Mouse (Mus musculus): ENCODE measurements around the gene Rpl7a. TPM values are rescaled to one million over a fixed set of nuclear protein-coding genes. Genes with fewer than 3 reads are reported as not detected.
"Not testable (repeated sequence)": the region's sequence is repeated elsewhere in the genome, so short reads cannot be mapped to it uniquely, and the experiment has no call there.

Rpl7a gene
- total RNA-seq (2021) = 100 to 1,000 TPM; 223 to 256 TPM

DNA sequence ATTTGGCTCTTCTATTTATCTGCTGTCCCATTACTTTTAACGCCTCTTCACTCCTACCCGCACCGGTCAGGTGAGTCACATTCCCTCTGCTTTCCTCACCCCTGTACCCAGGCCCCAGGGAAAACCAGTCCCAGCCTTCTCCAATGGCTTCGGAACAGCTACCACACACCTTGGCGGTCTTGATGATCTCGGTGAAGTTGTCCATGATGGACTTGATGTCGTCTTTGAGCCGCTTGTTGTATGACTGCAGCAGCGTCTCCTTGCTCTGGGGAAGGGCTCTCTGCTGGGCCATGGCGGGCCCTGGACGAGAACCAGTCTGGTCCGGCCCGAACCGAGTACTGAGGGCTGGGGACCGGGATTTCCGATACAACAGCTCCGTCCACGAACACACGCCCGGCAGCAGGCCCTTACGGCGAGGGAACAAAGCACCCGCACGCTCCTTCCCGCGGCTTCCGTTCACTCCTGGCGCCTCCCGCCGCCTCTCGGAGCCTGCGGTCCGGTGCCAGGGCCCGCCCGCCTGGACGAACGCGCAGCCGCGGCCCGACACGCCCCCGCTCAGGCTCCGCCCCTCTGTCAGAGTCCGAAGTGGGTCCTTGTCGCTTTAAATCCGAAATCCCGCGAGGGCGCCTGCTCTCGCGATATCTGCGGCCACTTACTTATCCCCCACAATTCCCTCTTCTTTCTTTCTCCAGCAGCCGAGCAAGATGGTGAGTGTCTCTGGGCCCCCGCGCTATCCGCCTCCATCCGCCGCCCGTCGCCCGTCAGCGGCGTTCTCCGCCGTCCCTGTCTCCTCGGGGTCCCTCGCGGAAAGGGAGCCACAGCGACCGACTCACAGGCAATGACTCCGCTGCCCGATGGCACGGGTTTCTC lies at the start of gene Rpl7a, which contains the start of gene Med22:
TSS of gene Rpl7a (plus strand) at position 641 of the 870 bp plus-strand sequence.
TSS of gene Med22 (minus strand) at position 554 of the 870 bp plus-strand sequence.
- intact Hi-C loops (cut with DNase I) = loop anchor here (10.0 kb wide), 1 partner anchor 466 kb away; the partner anchor contains the start of gene Sec16a
- peak; percentile 100 for DNase-seq (ENCODE audit: low spot score in 2 of 2)

DNA sequence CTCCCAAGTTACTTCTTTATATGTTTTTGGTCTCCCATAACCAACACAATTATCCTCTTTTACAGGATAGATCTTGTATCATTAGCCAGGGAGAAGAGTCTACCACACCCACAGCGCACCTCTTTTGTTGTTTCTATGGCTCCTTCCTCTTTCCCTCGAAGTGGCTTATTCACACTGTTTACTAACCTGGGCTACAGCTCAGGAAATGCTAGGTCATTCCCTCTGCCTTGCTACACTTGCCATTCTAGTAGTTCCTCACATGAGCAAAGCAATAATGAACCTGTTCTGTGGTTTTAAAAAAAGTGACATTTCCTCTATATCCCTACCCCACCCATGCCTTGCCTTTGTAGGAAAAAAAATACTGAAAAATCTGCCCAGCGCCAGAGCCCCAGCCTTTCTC lies 47.7 kb upstream of the Rpl7a start:
- intact Hi-C loops (cut with DNase I) = no loop called here
- no peak for DNase-seq (ENCODE audit: low spot score in 2 of 2)

DNA sequence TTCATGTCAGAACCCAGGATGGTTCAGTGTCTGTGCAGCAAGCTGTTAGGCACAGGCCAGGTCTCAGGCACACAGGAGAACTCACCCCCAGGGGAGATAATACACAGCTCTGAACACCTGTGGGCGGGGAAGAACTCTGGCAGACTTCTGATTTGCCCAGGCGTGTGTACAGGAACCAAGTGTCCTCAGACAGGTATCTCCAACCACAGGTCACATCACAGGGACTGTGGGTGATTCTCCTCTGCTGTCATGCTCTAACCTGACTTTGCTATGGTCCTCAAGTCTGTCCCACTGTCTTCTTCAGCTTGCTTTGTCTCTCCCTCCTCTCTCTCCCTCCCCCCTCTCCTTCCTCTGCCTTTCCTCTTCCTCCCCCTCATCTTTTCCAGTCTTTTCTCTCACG lies 45.7 kb upstream of the Rpl7a start, which contains the start of gene Abo:
TSS of gene Abo (minus strand) at position 101 of the 400 bp plus-strand sequence.
- DNase-seq (ENCODE audit: low spot score in 2 of 2) = no peak
- intact Hi-C loops (cut with DNase I) = no loop called here

DNA sequence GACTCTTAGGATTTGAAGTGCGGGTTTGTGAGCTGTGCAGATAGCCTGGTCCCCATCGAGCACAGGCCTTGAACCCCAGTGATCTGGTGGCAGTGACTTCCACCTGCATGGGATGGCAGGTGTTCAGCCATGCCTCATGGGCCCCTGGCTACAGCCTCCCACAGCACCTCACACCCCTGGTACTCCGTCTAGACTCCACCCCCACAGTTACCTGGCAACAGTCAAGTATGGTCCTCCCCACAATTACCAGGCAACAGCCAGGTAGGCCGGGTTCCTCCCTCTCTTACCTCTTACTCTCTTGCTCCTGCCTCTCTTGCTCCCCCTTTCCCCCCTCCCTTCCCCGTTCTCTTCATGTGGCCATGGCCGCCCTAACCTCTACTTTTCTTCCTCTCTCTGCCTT lies 39.9 kb upstream of the Rpl7a start:
- DNase-seq (ENCODE audit: low spot score in 2 of 2) = no peak
- intact Hi-C loops (cut with DNase I) = no loop called here

DNA sequence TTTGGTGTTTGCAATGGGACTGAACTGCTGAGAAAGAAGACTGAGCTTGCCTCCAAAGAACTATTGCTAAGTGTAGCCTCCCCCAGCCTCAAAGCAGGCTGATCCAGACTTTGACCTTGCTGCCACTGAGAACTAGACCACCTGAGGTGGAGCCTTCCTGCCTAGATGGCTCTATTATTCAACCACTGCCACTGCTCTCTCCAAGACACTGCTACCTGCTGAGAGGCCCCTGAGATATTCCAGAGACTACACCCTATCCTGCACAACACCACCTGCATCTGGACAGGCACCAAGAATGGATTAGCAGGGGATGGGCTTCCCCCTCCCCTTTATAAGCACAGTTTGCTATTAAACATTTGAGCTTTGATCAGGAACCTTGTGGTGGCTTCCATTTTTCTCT lies 32.0 kb upstream of the Rpl7a start:
- no peak for DNase-seq (ENCODE audit: low spot score in 2 of 2)
- intact Hi-C loops (cut with DNase I) = no loop called here

DNA sequence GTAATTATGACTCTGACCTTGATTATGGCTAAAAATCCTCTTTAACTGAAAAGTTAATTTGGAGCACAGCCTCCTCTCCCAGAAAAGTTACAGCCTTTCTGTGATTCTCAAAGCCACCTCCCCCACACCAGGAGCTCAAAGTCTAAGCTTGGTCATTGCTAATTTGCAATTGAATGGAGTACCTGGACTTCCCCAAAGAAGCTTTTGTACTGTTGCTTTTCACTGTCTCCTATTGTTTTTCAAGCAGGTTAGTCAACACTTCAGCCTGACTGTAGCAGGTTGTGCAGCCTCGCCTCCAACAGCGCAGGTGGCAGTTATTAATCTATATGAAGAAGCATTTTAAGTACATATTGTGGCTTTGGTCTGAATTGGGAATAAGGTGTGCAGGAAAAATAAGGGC lies 25.0 kb upstream of the Rpl7a start:
- intact Hi-C loops (cut with DNase I); DNase-seq (ENCODE audit: low spot score in 2 of 2): not testable (repeated sequence)

DNA sequence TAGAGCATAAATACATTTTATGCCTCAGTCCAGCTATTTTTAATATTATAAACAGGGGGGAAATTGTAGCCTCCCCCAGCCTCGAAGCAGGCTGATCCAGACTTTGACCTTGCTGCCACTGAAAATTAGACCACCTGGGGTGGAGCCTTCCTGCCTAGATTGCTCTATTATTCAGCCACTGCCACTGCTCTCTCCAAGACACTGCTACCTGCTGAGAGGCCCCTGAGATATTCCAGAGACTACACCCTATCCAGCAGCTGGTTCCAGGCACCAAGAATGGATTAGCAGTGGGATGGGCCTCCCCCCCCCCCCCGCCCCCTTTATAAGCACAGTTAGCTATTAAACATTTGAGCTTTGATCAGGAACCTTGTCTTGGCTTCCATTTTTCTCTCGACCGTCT lies 24.4 kb upstream of the Rpl7a start:
- intact Hi-C loops (cut with DNase I); DNase-seq (ENCODE audit: low spot score in 2 of 2): not testable (repeated sequence)

DNA sequence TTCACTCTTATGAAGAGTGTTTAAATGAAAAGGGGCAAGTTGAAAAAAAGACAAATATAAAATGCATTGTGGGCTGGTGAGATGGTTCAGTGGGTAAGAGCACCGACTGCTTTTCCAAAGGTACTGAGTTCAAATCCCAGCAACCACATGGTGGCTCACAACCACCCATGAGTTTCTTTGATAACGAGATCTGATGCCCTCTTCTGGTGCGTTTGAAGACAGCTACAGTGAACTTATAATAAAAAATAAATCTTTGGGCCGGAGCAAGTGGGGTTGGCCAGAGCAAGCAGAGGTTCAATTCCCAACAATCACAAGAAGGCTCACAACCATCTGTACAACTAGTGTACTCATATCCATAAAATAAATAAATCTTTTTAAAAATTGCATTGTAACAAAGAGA lies 14.7 kb upstream of the Rpl7a start:
- intact Hi-C loops (cut with DNase I) = no loop called here
- no peak for DNase-seq (ENCODE audit: low spot score in 2 of 2)

DNA sequence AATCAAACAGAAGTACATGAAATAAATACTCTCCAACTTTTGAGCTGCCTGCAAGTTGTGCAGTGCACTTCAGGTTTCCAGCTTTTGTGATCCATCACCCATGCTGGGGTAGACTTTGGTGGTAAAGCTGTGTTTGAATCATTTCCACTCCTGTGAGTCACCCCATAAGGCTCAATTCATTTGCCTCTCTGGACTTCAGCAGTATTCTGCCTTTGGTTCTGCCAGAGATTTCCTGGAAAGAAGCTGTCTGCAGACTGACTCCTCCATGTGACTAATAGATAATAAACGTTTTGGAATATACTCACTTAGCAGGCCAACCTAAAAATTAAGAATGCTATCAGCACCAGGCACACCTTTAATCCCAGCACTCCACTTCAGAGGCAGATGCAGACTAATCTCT lies 9.8 kb upstream of the Rpl7a start:
- intact Hi-C loops (cut with DNase I) = loop anchor here (5.0 kb wide), 1 partner anchor 258 kb away; no protein-coding TSS in a partner anchor
- DNase-seq (ENCODE audit: low spot score in 2 of 2) = no peak

DNA sequence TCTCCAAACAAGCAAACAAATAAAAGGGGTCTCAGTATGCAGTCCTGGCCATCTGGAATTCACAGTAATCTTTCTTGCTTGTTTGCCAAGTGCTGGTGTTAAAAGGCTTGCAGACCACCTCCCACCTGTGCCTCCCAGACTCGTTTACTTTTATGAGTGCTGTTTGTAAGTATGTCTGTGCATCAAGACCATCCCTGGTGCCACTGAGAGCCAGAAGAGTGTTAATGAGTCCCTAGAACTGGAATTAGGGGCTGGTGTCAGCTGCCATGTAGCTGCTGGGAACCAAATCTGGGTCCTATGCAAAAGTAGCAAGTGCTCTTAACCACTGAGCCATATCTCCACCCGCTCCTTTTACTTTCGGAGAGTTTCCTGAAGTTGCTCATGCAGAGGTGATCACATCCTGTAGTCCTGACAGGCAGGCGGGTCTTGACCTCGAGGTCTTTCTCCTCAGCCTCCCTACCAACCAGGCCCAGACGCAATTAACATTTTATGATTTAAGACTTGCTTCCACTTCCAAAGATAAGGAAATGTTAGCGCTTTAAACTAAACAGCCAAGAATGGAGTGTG lies 8.6 kb upstream of the Rpl7a start:
- intact Hi-C loops (cut with DNase I) = loop anchor here (1.0 to 5.0 kb wide), 2 partner anchors 62 to 260 kb away; partner anchors contain the start of gene Rexo4
- no peak for DNase-seq (ENCODE audit: low spot score in 2 of 2)

DNA sequence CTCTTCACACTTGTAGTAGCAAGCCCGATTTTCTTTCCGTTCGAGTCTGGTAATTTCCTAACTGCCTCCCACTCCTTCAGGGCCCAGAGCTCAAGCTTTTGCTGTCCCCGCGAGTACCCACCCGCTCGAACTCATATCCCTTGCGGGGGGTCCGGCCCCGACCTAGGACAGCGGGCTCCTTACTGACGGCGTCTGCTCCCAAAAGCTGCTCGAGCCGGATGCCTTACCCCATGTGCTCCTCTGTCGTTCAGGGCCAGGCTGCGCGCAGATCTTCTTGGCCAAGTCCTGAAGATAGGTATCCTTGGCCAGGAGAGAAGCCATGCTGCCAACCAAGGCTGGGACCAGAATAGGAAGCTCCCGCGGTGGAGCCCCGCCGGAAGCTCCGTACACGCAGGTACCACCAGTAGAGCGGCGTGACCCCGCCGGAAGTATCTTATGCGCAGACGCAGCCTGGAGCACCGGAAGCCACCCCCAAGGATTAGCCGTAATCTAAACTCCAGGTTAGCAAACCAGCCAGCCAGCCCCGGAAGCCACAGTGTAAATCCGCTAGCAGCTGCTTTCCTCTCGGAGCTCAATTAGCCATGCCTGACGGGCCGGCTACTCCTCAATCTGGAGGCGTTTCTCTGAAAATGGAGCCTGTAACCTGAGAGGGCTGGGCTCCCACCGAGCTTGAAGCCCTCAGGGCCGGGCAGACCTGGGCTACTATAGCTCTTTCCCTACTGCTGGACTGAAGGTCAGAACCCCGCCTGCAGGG lies 7.9 kb upstream of the Rpl7a start, which contains the start of gene Surf6:
TSS of gene Surf6 (minus strand) at position 413 of the 754 bp plus-strand sequence.
- DNase-seq (ENCODE audit: low spot score in 2 of 2) = peak; percentile 96 to 98
- intact Hi-C loops (cut with DNase I) = loop anchor here (1.0 to 5.0 kb wide), 2 partner anchors 62 to 260 kb away; partner anchors contain the start of gene Rexo4

DNA sequence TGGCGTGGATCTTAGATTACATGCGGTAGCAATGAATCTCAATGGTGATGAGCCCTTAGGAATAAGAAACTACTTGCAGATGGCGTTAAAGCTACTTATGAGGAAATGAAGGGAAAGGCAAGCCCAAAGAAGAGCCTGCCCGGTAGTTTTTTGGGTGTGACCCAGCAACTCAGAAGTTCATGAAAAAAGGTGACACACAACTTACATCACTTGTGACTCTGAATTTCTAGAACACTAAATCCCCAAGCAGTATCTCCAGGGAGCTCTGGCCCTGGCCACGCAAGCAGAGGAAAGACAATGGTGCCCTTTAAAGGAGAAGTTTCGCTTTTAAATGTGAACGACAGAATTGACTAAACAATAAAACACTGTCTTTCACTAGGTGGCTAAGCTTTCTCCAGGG lies 7.3 kb upstream of the Rpl7a start:
- no peak for DNase-seq (ENCODE audit: low spot score in 2 of 2)
- intact Hi-C loops (cut with DNase I) = loop anchor here (5.0 kb wide), 1 partner anchor 261 kb away; no protein-coding TSS in a partner anchor

DNA sequence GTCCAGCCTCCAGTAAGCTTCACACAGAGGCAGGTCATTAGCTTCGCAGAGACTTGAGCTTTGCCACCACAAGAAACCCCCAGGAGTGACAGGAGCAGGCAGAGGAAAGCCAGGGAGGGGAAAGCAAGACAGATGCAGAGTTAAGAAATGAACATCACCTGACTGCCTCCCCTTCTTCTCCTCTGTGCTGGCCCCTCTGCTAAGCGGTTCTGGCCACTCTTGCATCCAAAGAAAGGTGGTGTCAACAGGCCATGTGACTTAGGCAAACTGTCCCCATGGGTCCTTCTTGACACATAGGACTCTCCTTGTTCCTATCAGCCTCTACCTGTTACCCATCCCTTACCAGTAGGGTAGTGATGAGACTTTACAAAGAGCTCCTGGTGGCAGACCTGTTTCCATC lies 4.6 kb upstream of the Rpl7a start:
- no peak for DNase-seq (ENCODE audit: low spot score in 2 of 2)
- intact Hi-C loops (cut with DNase I) = no loop called here

DNA sequence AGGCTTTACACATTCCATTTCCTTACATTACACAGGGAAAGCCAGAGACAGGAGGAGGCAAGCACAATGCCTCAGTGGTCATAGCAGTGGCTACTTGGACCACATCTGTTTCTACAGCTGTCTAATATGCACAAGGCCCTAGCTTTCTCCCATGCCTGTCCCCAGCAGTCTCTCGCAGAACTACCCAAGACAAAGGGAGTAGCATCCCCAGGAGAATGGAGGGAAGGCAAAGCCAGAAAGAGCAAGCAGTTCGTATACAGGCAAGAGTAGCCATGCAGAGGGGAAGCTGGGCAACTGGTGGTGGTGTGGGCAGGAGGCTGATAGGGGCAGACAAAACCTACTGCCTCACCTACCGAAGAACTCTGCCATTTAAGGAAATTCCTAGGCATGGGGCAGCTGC lies 4.1 kb upstream of the Rpl7a start:
- intact Hi-C loops (cut with DNase I) = no loop called here
- no peak for DNase-seq (ENCODE audit: low spot score in 2 of 2)

DNA sequence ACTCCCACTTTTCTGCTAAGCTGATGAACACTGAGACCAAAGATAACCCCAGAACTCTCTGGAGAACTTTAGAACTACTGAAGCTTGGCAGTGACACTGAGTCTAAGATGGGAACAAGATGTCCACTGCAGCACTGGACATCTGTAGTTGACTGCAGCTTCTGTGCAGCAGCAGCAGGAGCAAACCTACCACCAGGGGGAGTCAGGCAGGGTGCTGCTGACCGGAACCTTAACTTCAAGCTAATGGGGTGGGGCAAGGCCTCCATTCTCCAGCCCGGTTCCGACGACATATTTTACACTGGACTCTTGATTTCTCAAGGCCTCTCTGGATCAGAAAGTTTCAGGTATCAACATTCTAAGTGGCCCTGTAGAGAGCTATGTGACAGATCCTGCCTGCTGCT lies 3.5 kb upstream of the Rpl7a start:
- DNase-seq (ENCODE audit: low spot score in 2 of 2) = no peak
- intact Hi-C loops (cut with DNase I) = no loop called here

DNA sequence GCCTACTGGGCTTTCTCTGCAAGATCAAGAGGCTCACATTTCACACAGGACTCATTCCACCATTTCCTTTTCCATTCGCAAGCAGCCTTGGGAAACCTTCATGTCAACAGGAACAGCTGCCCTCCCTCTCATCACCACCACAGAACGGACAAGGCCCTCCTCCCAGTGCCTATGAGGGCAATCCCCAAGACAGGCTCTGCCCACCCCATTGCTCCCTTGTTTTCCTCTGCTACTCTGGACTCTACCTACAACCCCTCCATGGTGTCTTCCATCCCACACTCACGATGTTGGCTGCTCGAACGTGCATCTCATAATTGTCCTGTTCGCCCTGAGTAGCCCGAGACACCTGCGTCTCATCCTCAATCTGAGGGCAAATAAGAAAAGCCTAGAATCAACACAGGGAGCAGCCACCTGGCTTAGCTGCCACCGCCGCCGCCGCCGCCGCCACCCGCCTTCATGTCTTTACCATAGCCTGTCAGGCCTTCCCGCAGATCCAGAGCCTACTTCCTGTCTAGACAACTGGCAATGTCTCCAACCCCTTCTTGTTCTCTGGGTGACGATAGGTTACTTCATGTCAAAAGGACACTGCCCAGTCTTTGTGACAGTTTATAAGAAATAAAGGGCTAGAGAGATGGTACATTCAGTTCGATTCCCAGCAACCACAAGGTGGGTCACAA lies 1.7 kb upstream of the Rpl7a start:
- intact Hi-C loops (cut with DNase I) = no loop called here
- no peak for DNase-seq (ENCODE audit: low spot score in 2 of 2)

DNA sequence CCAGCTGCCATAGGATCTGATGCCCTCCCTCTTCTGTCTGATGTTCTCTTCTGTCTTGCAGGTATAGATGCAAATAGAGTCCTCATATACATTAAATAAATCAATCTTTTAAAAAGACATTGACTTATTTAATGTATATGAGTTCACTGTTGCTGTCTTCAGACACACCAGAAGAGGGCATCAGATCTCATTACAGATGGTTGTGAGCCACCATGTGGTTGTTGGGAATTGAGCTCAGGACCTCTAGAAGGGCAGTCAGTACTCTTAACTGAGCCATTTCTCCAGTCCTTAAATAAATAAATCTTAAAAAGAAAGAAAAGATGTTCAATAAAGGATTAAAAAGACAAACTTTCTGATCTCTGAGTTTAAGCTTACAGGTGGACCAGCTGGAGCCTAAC lies 1.2 kb upstream of the Rpl7a start:
- DNase-seq (ENCODE audit: low spot score in 2 of 2) = no peak
- intact Hi-C loops (cut with DNase I) = no loop called here

DNA sequence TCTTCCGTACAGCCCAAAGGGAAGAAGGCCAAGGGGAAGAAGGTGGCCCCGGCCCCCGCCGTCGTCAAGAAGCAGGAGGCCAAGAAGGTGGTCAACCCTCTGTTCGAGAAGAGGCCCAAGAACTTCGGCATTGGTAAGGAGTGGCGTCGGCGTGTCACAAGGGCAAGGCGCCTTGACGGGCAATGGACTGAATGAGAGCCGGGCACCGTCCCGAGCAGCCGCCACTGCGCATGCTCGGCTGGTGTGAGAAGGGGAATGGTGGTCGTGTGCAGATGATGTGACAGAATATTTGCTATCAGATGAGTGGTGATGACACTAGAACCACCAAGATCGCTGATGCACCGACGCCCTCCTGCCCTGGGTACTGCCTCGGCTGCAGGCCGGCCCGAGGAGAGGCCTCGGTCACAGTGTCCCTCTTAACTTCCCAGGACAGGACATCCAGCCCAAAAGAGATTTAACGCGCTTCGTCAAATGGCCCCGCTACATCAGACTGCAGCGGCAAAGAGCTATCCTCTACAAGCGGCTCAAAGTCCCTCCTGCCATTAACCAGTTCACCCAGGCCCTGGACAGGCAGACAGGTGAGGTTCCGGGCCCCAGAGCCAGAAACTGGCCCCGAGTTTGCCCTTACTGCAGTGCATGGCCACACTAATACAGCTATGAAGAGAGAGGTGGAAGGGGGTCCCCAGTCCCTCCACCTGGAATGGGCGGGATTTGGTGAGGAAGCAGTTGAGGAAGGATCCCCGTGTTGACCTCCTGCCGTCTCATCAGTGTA lies 616 bp downstream of the Rpl7a start:
- no peak for DNase-seq (ENCODE audit: low spot score in 2 of 2)
- intact Hi-C loops (cut with DNase I) = loop anchor here (10.0 kb wide), 1 partner anchor 466 kb away; the partner anchor contains the start of gene Sec16a
